Mouse (Mus musculus) liver, embryonic 18 days (tissue): ENCODE results near the gene Hhex. TPM values are rescaled to one million over a fixed set of nuclear protein-coding genes. Genes with fewer than 3 reads are reported as not detected.

ENCODE experiments used
- polyA plus RNA-seq: library from polyadenylated mRNA; depleted of rRNA; stranded (reverse); fragments of >200 nt; gene quantifications from 2 replicates; pipeline ENCODE4 v1.2.3, GENCODE M21; 2012; rRNA removed

The Hhex gene
- polyA plus RNA-seq, result 19.8 and 22.3 TPM in 2 replicates

GRCm38 (mm10) chr19:37434263-37434951 is at the start of gene Hhex:
Gene Hhex, plus strand, starts transcription at chr19:37434810.

Other genes with a start within 250 kb of the Hhex start
- 53.5 and 54.4 TPM in 2 replicates for gene March5, start 227.3 kb upstream of the Hhex start, polyA plus RNA-seq
- gene Cpeb3, start 226.2 kb upstream of the Hhex start, polyA plus RNA-seq, result 2.2 and 3.0 TPM in 2 replicates
- 10.2 and 11.1 TPM in 2 replicates for gene Ide, start 97.0 kb upstream of the Hhex start, polyA plus RNA-seq
- 17.9 and 19.5 TPM in 2 replicates for gene Kif11, start 58.4 kb upstream of the Hhex start, polyA plus RNA-seq
- 13.9 and 14.8 TPM in 2 replicates for gene Exoc6, start 115.6 kb downstream of the Hhex start, polyA plus RNA-seq